Mouse (Mus musculus): ENCODE data around the gene Tnni3k.

DNA sequence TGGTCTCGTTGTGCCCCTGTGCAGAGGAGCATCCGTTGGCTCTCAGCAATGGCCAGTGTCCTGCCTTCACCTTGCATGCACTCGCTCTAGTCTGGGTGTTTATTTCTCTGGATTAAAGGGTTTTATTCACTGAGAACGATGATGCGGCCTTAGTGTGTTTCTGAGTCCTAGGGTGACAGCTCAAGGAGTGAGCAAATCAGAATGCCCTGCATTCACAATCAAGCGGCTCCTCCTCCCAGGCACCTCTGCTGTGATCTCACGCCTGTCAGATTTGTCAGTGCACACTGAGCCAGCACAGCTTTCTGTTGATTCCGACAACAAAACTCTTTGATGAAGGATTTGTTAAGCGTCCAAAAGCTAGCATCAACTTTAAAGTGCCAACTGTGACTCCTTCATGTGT, 243.9 kb downstream of the Tnni3k start:
- no peak for TF ChIP-seq MAFK (IDR thresholded peaks at IDR 0.05; ENCODE audit: insufficient replicate concordance, low read length)
- TF ChIP-seq RAD21 (IDR thresholded peaks at IDR 0.05; ENCODE audit: low read depth, low read length) = no peak
- no peak for TF ChIP-seq CTCF (conservative IDR thresholded peaks at IDR 0.05 in 1 of 2, IDR thresholded peaks at IDR 0.05 in 1 of 2; ENCODE audit: low read depth in 2 of 2, low read length in 2 of 2)
- no peak for TF ChIP-seq USF1 (IDR thresholded peaks at IDR 0.05; ENCODE audit: low read depth, low read length)
- TF ChIP-seq CHD1 (IDR thresholded peaks at IDR 0.05; ENCODE audit: low read depth, low read length) = no peak
